Mouse (Mus musculus): ENCODE results near the gene Ncoa3. TPM values are rescaled to one million over a fixed set of nuclear protein-coding genes. Genes with fewer than 3 reads are reported as not detected.

Gene Ncoa3
- polyA plus RNA-seq, 1 experiment from 2014 or later, result 22.4 TPM

DNA sequence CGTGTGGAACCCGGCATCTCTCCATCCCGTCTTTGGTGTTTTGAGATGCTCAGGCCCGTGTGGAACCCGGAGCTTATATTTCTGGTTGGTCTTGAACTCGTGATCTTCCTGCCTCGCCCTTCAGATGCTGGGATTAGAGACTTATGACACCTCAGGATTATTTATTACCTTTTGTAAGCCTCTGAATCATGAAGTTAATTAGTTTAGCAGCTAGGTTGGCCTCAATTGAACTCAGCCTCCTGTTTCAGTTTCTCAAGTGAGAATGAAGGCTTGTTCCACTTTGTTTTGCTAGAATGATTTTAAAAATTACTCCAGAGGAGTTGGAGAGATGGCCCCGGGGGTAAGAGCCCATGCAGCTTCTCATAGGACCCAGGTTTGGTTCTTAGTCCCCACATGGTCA lies 3.3 kb downstream of the Ncoa3 start:
- Histone ChIP-seq H3K27ac (ENCODE audit: low read depth, low read length) (no peak overlapping the region), H3K4me1 (ENCODE audit: control insufficient read depth, insufficient read depth, low read length) (peaks cover 23% of the 10 kb centered on the region), H3K27me3 (ENCODE audit: control insufficient read depth, insufficient read depth, low read length) (no peaks in the 10 kb centered on the region), H3K9ac (ENCODE audit: low read length) (no peak overlapping the region), H3K4me3 (ENCODE audit: low read depth, low read length) (no peak overlapping the region), H3K4me2 (ENCODE audit: low read depth) (no peak overlapping the region), H3K9me3 (ENCODE audit: control insufficient read depth, low read length) (no peaks in the 10 kb centered on the region), H3K36me3 (ENCODE audit: control insufficient read depth, insufficient read depth, low read length) (no peaks in the 10 kb centered on the region)
- no peak for DNase-seq (ENCODE audit: low spot score)
- ATAC-seq (ENCODE audit: insufficient read depth, low FRiP score, low TSS enrichment), result no peak
- WGBS, result 88% methylated on average over 8 of the region's 8 CpGs

DNA sequence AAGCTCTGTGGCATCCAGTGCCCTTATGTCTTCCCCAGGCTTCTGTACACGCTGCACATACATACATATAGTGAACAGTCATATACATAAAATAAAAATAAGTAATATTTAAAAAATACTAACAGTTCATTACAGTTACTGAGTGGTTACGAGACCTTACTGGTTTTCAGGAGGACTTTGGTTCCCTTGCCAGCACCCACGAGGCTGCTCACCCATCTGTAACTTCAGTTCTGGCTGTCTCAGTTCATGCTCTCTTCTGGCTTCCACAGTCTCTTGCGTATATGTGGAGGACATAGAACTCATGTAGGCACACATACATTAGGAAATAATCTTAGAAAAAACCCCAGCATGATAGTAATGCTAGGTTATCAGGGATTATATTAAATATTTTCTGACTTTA lies 3.7 kb downstream of the Ncoa3 start:
- Histone ChIP-seq H3K4me2 (ENCODE audit: low read depth) (no peak overlapping the region), H3K9ac (ENCODE audit: low read length) (no peak overlapping the region), H3K9me3 (ENCODE audit: control insufficient read depth, low read length) (no peaks in the 10 kb centered on the region), H3K27me3 (ENCODE audit: control insufficient read depth, insufficient read depth, low read length) (no peaks in the 10 kb centered on the region), H3K4me1 (ENCODE audit: control insufficient read depth, insufficient read depth, low read length) (peaks cover 27% of the 10 kb centered on the region), H3K4me3 (ENCODE audit: low read depth, low read length) (no peak overlapping the region), H3K27ac (ENCODE audit: low read depth, low read length) (no peak overlapping the region), H3K36me3 (ENCODE audit: control insufficient read depth, insufficient read depth, low read length) (no peaks in the 10 kb centered on the region)
- no peak for ATAC-seq (ENCODE audit: insufficient read depth, low FRiP score, low TSS enrichment)
- no peak for DNase-seq (ENCODE audit: low spot score)
- WGBS, result 95% methylated on average over 4 of the region's 4 CpGs

DNA sequence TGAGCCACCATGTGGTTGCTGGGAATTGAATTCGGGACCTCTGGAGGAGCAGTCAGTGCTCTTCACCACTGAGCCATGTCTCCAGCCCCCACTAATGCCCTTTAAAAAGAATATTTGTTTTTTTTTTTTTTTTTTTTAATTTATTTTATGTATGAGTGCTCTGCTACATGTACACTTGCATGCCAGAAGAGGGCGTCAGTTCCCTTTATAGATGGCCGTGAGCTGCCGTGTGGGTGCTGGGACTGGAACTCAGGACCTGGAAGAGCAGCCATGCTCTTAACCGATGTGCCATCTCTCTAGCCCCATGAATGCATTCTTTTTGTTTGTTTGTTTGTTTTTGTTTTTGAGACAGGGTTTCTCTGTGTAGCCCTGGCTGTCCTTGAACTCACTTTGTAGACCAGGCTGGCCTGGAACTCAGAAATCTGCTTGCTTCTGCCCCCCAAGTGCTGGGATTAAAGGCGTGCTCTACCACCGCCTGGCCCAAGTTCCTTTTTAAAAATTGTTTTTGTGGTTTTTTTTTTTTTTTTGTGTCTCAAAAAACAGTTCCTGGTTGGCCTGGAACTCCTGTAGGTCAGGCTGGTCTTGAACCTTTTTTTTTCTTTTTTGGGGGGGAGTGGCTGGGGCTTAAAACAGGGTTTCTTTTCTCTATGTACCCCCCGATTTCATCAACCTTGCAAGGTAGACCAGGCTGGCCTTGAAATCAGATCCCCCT lies 5.0 kb downstream of the Ncoa3 start:
- Histone ChIP-seq H3K27me3 (ENCODE audit: control insufficient read depth, insufficient read depth, low read length) (no peaks in the 10 kb centered on the region), H3K9ac (ENCODE audit: low read length) (no peak overlapping the region), H3K4me2 (ENCODE audit: low read depth) (no peak overlapping the region), H3K4me1 (ENCODE audit: control insufficient read depth, insufficient read depth, low read length) (peaks cover 31% of the 10 kb centered on the region), H3K9me3 (ENCODE audit: control insufficient read depth, low read length) (no peaks in the 10 kb centered on the region), H3K36me3 (ENCODE audit: control insufficient read depth, insufficient read depth, low read length) (no peaks in the 10 kb centered on the region), H3K4me3 (ENCODE audit: low read depth, low read length) (no peak overlapping the region), H3K27ac (ENCODE audit: low read depth, low read length) (no peak overlapping the region)
- ATAC-seq (ENCODE audit: insufficient read depth, low FRiP score, low TSS enrichment) (no peak), DNase-seq (ENCODE audit: low spot score) (no peak)
- 96% methylated on average over 8 of the region's 8 CpGs for WGBS

DNA sequence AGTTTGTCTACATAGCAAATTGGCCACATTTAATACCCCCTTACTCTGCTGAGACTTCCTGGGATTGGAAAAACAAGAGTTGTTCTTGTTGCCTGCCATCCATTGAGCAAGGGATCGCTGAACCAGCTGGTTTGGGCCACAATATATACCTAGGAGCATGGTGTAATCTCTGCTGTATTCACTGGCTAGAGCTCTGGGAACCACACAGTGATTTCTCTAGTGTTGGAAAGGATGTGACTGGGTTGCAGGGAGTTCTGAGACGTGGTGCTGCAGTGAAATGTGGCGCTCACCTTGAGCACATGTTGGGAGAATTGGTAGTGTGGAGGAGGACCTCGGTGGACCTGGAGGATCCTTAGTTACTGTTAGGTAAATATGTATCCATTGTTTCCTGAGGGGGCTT lies 6.5 kb downstream of the Ncoa3 start:
- DNase-seq (ENCODE audit: low spot score) (no peak), ATAC-seq (ENCODE audit: insufficient read depth, low FRiP score, low TSS enrichment) (no peak)
- H3K4me1 ChIP-seq (ENCODE audit: control insufficient read depth, insufficient read depth, low read length), result peaks cover 24% of the 10 kb centered on the region
- WGBS, result 28% methylated on average over 4 of the region's 4 CpGs
- H3K9me3 ChIP-seq (ENCODE audit: control insufficient read depth, low read length), result no peaks in the 10 kb centered on the region
- H3K27me3 ChIP-seq (ENCODE audit: control insufficient read depth, insufficient read depth, low read length), result no peaks in the 10 kb centered on the region
- no peak overlapping the region for H3K9ac ChIP-seq (ENCODE audit: low read length)
- no peaks in the 10 kb centered on the region for H3K36me3 ChIP-seq (ENCODE audit: control insufficient read depth, insufficient read depth, low read length)
- H3K27ac ChIP-seq (ENCODE audit: low read depth, low read length), result no peak overlapping the region
- H3K4me3 ChIP-seq (ENCODE audit: low read depth, low read length), result no peak overlapping the region
- H3K4me2 ChIP-seq (ENCODE audit: low read depth), result no peak overlapping the region

DNA sequence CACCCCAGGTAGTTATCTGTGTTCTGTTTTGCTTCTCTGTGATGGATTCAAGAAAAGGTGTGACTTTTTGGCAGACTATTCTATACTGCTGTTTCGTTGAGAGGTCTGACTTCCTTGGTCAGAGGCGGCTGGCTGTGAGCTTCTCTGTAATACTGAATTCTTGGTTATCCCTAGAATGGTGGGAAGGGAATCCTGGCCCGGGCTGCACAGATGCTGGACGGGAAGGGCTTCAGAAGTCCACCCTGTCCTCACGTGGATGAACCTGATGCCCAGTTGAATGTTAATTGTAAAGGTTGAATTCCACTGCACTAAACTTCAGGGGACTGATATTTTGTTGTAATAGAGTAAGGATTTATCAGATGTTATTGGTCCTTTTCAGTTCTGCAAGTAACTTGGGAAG lies 7.4 kb downstream of the Ncoa3 start:
- WGBS, result 7% methylated on average over 5 of the region's 5 CpGs
- Histone ChIP-seq H3K4me1 (ENCODE audit: control insufficient read depth, insufficient read depth, low read length) (peaks cover 23% of the 10 kb centered on the region; the same call in 1 of the 2 replicates), H3K9me3 (ENCODE audit: control insufficient read depth, low read length) (no peaks in the 10 kb centered on the region), H3K9ac (ENCODE audit: low read length) (no peak overlapping the region), H3K27ac (ENCODE audit: low read depth, low read length) (no peak overlapping the region), H3K4me3 (ENCODE audit: low read depth, low read length) (no peak overlapping the region), H3K36me3 (ENCODE audit: control insufficient read depth, insufficient read depth, low read length) (no peaks in the 10 kb centered on the region), H3K4me2 (ENCODE audit: low read depth) (no peak overlapping the region), H3K27me3 (ENCODE audit: control insufficient read depth, insufficient read depth, low read length) (no peaks in the 10 kb centered on the region)
- ATAC-seq (ENCODE audit: insufficient read depth, low FRiP score, low TSS enrichment), result no peak
- peak; percentile 60 for DNase-seq (ENCODE audit: low spot score)

DNA sequence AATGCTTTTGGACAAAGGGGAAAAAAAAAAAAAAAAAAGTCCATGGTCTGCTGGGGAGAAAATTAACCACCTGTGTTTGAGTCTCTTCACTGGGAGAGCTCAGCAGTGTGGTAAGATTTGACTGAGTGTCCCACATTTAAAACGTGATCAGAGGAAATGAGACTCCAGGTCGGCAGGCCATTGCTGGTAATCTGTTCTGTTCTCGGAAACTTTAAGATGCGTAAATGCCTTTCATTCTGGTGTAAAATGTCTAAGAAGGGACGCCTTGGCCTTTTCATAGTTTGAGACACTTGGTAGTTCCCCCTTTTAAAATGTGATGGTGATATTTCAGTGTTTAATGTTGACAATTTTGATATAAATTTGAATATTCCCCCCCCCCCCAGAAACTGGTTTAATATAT lies 7.8 kb downstream of the Ncoa3 start:
- Histone ChIP-seq H3K27ac (ENCODE audit: low read depth, low read length) (peak overlapping the region; percentile 72; the same call in 1 of the 2 replicates), H3K4me1 (ENCODE audit: control insufficient read depth, insufficient read depth, low read length) (peaks cover 23% of the 10 kb centered on the region; the same call in 1 of the 2 replicates), H3K4me2 (ENCODE audit: low read depth) (no peak overlapping the region; the same call in 1 of the 2 replicates), H3K9me3 (ENCODE audit: control insufficient read depth, low read length) (no peaks in the 10 kb centered on the region), H3K4me3 (ENCODE audit: low read depth, low read length) (no peak overlapping the region), H3K27me3 (ENCODE audit: control insufficient read depth, insufficient read depth, low read length) (no peaks in the 10 kb centered on the region), H3K9ac (ENCODE audit: low read length) (no peak overlapping the region), H3K36me3 (ENCODE audit: control insufficient read depth, insufficient read depth, low read length) (no peaks in the 10 kb centered on the region)
- DNase-seq (ENCODE audit: low spot score) (no peak), ATAC-seq (ENCODE audit: insufficient read depth, low FRiP score, low TSS enrichment) (no peak)
- 8% methylated on average over 5 of the region's 5 CpGs for WGBS

DNA sequence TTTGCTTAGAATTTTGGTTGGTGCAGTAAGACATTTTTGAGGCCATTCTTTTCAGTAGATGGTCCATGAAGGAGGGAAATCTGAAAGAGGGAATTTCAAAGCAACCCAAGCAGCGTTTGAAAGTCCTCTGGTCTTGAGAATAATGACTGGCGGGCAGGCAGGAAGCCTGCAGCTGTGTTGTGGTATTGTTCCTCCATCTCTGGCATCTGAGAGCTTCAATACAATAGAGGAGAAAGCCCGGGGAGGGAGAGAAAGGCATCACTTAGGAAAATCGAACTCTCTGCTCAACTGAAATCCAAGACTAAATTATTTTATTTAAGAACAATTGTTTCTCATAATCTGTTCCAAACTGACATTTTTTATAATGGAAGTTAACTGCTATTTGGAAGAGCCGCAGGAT lies 8.3 kb downstream of the Ncoa3 start:
- H3K4me1 ChIP-seq (ENCODE audit: control insufficient read depth, insufficient read depth, low read length), result peaks cover 23% of the 10 kb centered on the region; the same call in 1 of the 2 replicates
- peak; percentile 54 for DNase-seq (ENCODE audit: low spot score)
- no peak for ATAC-seq (ENCODE audit: insufficient read depth, low FRiP score, low TSS enrichment)
- H3K27ac ChIP-seq (ENCODE audit: low read depth, low read length), result peak overlapping the region; percentile 72
- 10% methylated on average over 5 of the region's 5 CpGs for WGBS
- peak overlapping the region; percentile 28; the same call in 1 of the 2 replicates for H3K4me2 ChIP-seq (ENCODE audit: low read depth)
- H3K27me3 ChIP-seq (ENCODE audit: control insufficient read depth, insufficient read depth, low read length), result no peaks in the 10 kb centered on the region
- H3K36me3 ChIP-seq (ENCODE audit: control insufficient read depth, insufficient read depth, low read length), result no peaks in the 10 kb centered on the region
- no peaks in the 10 kb centered on the region for H3K9me3 ChIP-seq (ENCODE audit: control insufficient read depth, low read length)
- H3K4me3 ChIP-seq (ENCODE audit: low read depth, low read length), result no peak overlapping the region
- peak overlapping the region; percentile 26 for H3K9ac ChIP-seq (ENCODE audit: low read length)

DNA sequence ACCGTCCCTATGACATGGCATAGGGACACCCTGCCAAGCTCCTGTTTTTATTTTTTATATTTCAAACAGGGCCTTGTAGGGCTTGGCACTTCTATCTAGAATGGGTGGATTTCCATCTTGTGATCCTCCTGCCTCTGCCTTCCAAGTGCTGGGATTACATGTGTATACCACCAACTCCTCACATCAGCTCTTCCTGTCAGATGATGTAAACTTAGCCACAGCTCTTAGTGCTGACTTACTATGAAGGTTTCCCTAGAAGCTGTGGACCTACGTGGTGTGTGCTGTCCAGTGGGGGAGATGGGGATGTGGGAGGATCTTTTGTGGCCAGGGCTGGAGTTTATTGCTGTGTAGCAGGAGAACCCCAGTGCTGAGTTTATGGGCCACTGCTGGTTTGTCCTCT lies 8.9 kb downstream of the Ncoa3 start:
- no peaks in the 10 kb centered on the region for H3K9me3 ChIP-seq (ENCODE audit: control insufficient read depth, low read length)
- peaks cover 23% of the 10 kb centered on the region; the same call in 1 of the 2 replicates for H3K4me1 ChIP-seq (ENCODE audit: control insufficient read depth, insufficient read depth, low read length)
- H3K27ac ChIP-seq (ENCODE audit: low read depth, low read length), result peak overlapping the region; percentile 72
- no peaks in the 10 kb centered on the region for H3K36me3 ChIP-seq (ENCODE audit: control insufficient read depth, insufficient read depth, low read length)
- no peak overlapping the region for H3K4me3 ChIP-seq (ENCODE audit: low read depth, low read length)
- no peaks in the 10 kb centered on the region for H3K27me3 ChIP-seq (ENCODE audit: control insufficient read depth, insufficient read depth, low read length)
- H3K9ac ChIP-seq (ENCODE audit: low read length), result peak overlapping the region; percentile 26
- DNase-seq (ENCODE audit: low spot score) (no peak), ATAC-seq (ENCODE audit: insufficient read depth, low FRiP score, low TSS enrichment) (no peak)
- 28% methylated on average over 2 of the region's 2 CpGs for WGBS
- H3K4me2 ChIP-seq (ENCODE audit: low read depth), result no peak overlapping the region; the same call in 1 of the 2 replicates

DNA sequence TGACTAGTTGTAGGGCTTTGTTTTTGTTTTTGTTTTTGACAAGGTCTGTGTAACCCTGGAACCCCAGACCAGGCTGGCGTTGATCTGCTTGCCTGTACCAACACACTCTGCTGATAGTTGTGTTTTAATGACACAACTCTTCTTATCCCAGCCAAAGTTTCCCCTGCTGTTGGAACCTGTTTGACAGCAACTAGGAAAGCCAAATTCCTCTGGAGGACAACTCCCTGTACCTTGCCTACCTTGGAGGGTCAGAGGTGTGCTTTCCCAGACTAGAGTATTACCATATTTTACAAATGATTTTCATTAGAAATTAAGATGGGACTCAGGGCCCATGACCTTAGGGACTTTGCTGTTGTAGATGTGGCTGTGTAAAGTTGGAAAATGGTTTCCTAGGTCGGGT lies 9.3 kb downstream of the Ncoa3 start:
- no peak for ATAC-seq (ENCODE audit: insufficient read depth, low FRiP score, low TSS enrichment)
- Histone ChIP-seq H3K9me3 (ENCODE audit: control insufficient read depth, low read length) (no peaks in the 10 kb centered on the region), H3K27ac (ENCODE audit: low read depth, low read length) (no peak overlapping the region), H3K4me1 (ENCODE audit: control insufficient read depth, insufficient read depth, low read length) (peaks cover 23% of the 10 kb centered on the region; the same call in 1 of the 2 replicates), H3K4me2 (ENCODE audit: low read depth) (no peak overlapping the region), H3K4me3 (ENCODE audit: low read depth, low read length) (no peak overlapping the region), H3K9ac (ENCODE audit: low read length) (no peak overlapping the region), H3K27me3 (ENCODE audit: control insufficient read depth, insufficient read depth, low read length) (no peaks in the 10 kb centered on the region), H3K36me3 (ENCODE audit: control insufficient read depth, insufficient read depth, low read length) (no peaks in the 10 kb centered on the region)
- 55% methylated on average over 2 of the region's 2 CpGs for WGBS
- no peak for DNase-seq (ENCODE audit: low spot score)

All from neural tube, embryonic 11.5 days (tissue).